Mouse (Mus musculus): Measurements from ENCODE around the gene Pcdh15.
A peak's percentile ranks its signal among the peaks of the same experiment; 100 is the strongest.

The Pcdh15 gene

GRCm38 (mm10) chr10:74023091-74023490 lies 923.9 kb downstream of the Pcdh15 start:
- DNase-seq, result no peak

DNA sequence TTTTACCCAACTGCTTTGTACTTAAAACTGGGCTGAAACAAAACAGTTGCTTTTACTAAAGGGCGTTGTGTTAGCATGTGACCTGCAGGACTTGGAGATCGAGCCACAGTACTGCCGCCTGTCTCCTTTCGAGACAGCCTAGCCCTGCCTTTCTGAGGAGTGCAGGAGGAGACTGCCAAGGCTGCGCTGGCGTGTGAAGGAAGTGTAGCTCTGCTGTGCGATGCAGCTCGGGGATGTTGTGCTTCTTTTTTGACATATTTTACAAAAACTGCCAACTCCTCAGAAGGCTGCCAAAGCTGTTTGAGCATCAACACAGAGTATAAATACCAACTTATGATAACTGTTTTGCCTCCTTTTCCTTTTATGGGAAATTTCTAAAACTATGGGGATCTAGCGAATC lies 953.9 kb downstream of the Pcdh15 start:
- DNase-seq, result no peak

GRCm38 (mm10) chr10:74086653-74087052 lies 987.5 kb downstream of the Pcdh15 start:
- DNase-seq, result no peak

DNA sequence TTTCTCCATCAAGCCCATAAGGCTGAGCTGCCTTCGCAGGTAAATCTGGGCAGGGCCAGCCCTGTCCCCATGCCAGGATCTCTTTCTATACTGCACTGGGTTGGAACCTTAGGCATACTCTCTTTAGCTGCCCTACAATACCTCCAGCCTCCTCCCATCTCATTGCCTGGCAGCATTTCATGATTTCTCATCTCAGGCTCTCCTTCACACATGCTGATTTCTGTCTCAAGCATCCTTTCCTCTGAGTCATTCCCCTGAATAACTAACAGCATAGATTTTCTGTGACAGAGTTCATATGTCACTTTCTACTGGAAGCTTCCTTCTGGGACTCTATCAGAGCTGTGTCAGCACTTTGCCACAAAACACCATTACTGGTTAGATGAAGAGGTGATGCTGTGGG lies 999.2 kb downstream of the Pcdh15 start:
- DNase-seq, result no peak

DNA sequence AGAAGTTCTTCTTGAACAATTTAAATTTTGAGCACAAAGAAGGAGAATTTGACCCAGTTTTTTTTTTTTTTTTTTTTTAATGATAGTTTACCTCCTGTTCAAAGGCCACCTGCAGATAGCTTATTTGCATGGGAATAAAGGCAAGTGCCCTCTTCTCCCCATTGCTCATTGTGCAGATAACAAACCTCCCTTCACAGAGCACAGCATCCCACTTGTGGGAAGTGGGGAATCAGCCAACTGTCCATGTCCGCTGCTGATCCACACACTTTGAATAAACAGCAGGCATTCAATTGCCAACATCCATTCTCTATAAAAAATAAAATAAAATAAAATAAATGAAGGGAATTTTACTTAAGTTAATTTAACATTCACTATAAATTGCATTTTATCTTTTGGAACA lies 1015.0 kb downstream of the Pcdh15 start:
- no peak for DNase-seq

GRCm38 (mm10) chr10:74116817-74117216 lies 1017.7 kb downstream of the Pcdh15 start:
- DNase-seq, result no peak

DNA sequence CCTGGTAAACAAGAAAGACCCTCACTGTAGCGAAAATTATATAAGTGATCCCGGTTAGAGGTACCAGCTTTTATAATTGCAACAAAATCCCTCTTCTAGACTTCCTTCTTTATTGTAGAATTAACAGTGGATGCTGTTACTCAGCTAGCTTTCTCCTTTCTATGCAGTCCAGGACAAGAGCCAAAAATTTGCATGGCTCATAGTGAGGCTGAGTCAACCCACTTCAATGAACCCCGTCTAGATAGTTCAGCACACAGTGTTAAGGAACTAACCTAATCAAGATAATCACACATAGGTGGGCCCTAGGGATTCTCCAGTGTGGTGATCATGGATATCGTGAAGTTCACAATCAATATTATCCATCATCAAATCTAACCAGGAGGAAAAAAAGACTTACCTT lies 1024.3 kb downstream of the Pcdh15 start:
- no peak for DNase-seq

GRCm38 (mm10) chr10:74129192-74129591 lies 1030.0 kb downstream of the Pcdh15 start:
- no peak for DNase-seq

DNA sequence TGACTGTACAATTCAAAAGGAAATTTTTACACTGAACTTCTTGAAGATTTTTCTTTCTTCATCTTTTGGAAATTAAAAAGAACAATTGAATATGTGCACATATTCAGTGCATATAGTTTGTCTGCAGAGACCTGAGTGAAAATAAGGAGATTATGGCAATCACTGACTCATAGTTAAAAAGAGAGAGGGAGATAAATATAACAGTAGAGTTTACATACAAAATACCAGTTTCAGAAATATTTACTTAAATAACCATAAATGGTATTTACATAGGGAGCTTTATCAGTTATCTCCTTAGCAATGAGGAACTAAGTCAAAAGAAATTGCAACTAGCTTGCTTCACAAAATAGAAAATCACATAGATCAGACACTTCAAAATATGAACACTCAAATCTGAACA lies 1030.5 kb downstream of the Pcdh15 start:
- no peak for DNase-seq

DNA sequence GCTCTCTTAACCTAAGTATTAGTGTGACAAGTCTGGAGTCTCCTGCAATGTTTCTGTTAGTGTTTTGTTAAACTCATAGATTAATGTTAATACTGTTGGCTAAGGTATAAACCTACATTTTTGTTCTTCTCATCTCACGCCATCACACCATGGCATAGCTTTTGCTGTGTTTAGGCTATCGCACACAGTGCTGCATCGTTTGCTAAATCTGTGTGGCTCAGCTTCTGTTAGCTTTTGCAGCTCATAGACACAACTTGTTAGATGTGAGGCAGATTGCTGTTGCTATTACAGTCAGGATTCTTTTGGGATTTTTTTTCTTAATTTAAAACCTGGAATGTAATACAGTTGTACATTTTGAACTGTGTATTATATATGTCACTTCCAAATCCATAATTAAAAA lies 1031.7 kb downstream of the Pcdh15 start:
- no peak for DNase-seq

DNA sequence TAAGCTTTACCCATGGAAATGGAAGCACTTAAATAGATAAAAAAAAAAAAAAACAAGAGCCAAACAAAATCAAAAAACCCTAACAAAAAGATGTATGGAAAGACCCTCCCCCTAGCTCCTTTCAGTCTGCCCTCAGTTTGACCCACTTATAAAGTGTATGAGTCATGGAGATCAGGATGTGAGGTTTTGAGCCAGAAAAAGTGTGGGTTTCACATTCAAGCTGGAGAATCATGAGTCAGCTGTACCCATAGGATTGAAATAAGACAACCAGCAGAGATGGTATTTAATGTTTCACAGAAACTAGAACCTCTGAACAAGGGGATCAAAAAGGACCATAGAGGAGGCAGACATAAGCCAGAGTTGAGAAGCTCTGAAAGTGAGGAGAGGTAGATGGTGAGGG lies 1048.8 kb downstream of the Pcdh15 start:
- no peak for DNase-seq

GRCm38 (mm10) chr10:74181921-74182320 lies 1082.8 kb downstream of the Pcdh15 start:
- DNase-seq, result no peak

GRCm38 (mm10) chr10:74203650-74204049 lies 1104.5 kb downstream of the Pcdh15 start:
- peak; percentile 11 for DNase-seq

- DNase-seq, result peak; percentile 8
Observed at GRCm38 (mm10) chr10:74217268-74217667, 1118.1 kb downstream of the Pcdh15 start.

DNA sequence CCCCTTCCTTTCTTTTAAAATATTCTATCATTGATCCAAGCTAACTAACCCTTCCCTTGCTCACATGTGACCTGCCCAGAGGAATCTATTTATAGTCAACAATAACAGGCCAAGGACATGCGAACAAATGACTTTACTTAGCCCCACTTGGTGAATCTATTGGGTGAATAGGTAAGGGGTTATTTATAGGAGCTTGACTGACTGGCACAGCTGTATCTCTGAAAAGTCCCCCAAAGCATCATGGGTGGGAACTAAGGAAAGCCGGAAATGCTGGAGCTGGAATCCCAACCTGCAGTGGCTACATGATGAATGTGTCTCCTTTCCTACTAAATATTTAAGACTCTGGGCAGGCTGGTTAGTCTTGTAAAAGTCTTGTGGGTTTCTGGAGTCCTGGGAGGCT lies 1121.3 kb downstream of the Pcdh15 start:
- no peak for DNase-seq

DNA sequence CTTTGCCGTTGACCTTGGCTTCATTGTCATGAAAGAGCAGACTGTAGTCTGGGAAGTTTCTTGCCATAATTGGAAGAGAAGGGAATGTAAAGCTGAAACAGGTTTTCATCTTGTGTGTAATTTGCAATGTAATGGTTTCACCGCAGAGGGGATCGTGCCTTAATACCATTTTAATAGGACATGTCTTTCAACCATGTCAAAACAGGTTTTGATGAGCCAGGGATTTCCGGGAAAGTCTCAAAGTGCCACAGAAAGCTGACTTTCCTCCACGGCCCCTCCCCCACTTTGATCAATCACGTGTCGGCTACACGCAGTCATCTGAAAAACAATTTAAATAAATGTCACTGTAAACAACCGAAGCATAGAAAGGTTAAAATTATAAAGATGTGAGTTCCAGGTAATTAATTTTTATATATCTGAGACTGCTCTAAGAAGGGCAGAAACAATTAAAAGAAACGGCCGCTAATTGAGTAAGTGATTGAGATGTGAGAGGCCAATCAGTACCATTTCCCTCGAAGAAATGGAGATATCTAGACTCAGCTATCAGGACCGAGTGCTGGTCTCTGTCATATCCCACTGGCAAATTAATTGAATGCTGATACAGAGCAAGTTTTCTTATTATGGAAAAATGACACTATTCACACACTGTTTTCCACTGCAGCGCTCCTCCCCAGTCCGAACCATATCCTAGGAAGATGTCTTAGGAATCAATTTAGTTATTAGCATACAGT lies 1158.7 kb downstream of the Pcdh15 start:
- DNase-seq, result no peak

GRCm38 (mm10) chr10:74258639-74259038 lies 1159.5 kb downstream of the Pcdh15 start:
- no peak for DNase-seq

- no peak for DNase-seq
Observed at GRCm38 (mm10) chr10:74269637-74270269, 1170.6 kb downstream of the Pcdh15 start.

DNA sequence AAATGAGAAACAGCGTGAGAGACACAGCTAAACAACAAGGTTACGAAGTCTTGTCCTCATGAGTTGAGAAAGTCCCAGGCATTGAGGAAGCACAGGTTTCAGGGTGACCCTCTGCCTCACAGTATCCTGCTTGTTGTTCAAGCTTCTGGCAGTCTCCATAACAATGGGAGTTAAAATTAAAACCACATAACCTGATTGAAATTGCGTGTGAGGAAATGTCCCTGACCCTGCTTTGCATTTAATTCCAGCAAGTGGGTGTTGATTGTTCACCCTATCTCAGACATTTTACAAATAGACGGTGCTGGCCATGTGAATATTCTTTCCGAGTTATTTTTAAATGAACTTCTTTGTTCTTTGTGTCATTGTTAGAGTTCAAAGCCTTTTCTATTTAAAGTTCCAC lies 1171.8 kb downstream of the Pcdh15 start:
- no peak for DNase-seq

GRCm38 (mm10) chr10:74304120-74304519 lies 1205.0 kb downstream of the Pcdh15 start:
- DNase-seq, result peak; percentile 10

- peak; percentile 16 for DNase-seq
Observed at GRCm38 (mm10) chr10:74305439-74306158, 1206.5 kb downstream of the Pcdh15 start.

DNA sequence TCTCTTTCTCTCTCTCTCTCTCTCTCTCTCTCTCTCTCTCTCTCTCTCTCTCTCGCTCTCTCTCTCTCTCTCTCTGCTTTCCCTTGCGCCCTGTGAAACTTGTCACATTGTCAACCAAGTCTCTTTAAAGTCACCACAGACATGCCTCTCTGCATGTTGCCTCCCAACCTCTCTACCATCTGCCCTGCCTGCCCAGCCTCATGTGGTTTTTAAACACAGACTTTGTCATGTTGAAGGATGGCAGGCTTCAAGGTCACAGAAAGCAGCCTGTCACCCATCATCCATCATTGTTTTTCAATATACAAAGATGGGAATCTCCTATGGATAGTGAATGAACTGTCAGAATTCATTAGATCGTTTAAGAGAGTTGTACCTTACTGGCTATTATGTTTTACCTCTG lies 1207.9 kb downstream of the Pcdh15 start:
- no peak for DNase-seq

- no peak for DNase-seq
Observed at GRCm38 (mm10) chr10:74316091-74316490, 1216.9 kb downstream of the Pcdh15 start.

GRCm38 (mm10) chr10:74335412-74335811 lies 1236.3 kb downstream of the Pcdh15 start:
- no peak for DNase-seq

All from kidney, postnatal 10 days (tissue).